Mouse (Mus musculus): Measurements from ENCODE around the gene Zfp488.

Zfp488 gene

GRCm38 (mm10) chr14:33946125-33946524 is 32.4 kb downstream of the Zfp488 start:
- DNase-seq (ENCODE audit: extremely low spot score, low spot score), result no peak

- no peak for DNase-seq (ENCODE audit: extremely low spot score, low spot score)
Observed at GRCm38 (mm10) chr14:33942222-33942621, 36.3 kb downstream of the Zfp488 start.

GRCm38 (mm10) chr14:33940739-33941138 is 37.8 kb downstream of the Zfp488 start, which contains the start of gene Gdf2:
Gdf2 (plus strand) TSS chr14:33941039.
- no peak for DNase-seq (ENCODE audit: extremely low spot score, low spot score)

- peak; percentile 82 for DNase-seq (ENCODE audit: extremely low spot score, low spot score)
Observed at GRCm38 (mm10) chr14:33939117-33939516, 39.4 kb downstream of the Zfp488 start.

GRCm38 (mm10) chr14:33933778-33934317 is 44.7 kb downstream of the Zfp488 start:
- DNase-seq (ENCODE audit: extremely low spot score, low spot score), result peak; percentile 69

DNA sequence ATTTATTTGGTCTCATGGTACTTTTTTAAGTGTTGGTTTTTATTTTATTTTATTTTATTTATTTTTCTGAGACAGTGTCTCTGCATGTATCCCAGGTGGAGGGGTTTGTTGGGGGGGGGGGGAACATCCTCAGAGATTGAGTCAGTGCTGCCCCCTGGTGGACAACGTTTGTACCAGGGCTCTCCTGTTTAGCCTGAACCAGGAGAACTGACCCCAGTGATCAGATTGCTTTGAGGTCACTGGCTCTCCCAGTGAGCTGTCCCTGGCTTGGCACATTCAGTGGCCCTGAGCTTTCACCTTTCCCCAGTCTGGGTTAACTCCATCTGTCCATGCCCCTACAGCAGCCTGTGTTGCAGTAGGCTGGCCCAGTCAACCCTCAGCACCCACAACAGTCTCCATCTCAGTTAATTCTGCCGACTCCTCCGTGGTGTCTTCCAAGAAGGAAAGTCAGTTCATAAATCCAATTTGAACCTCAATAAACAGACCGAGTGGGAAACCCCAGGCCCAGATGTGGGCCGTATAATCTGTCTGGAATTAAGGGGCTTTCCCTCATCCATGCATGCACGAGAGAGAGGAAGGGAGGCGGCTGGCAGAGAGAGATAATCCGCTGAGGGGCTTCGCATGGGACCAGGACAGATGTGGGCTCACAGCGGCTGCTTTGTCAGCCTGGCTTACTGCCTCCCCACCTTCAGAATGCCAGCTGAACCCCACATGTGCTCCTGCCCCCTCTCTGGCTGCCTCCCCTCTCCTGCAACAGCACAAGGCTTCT is 45.4 kb downstream of the Zfp488 start:
- DNase-seq (ENCODE audit: extremely low spot score, low spot score), result peak; percentile 63

- peak; percentile 24 for DNase-seq (ENCODE audit: extremely low spot score, low spot score)
Observed at GRCm38 (mm10) chr14:33931853-33932252, 46.7 kb downstream of the Zfp488 start.

GRCm38 (mm10) chr14:33923168-33924070 is 55.1 kb downstream of the Zfp488 start, which contains the start of gene Gdf10:
Gdf10 (plus strand) TSS chr14:33923587.
- DNase-seq (ENCODE audit: extremely low spot score, low spot score), result peak; percentile 66

GRCm38 (mm10) chr14:33922771-33923167 is 55.8 kb downstream of the Zfp488 start:
- DNase-seq (ENCODE audit: extremely low spot score, low spot score), result no peak

DNA sequence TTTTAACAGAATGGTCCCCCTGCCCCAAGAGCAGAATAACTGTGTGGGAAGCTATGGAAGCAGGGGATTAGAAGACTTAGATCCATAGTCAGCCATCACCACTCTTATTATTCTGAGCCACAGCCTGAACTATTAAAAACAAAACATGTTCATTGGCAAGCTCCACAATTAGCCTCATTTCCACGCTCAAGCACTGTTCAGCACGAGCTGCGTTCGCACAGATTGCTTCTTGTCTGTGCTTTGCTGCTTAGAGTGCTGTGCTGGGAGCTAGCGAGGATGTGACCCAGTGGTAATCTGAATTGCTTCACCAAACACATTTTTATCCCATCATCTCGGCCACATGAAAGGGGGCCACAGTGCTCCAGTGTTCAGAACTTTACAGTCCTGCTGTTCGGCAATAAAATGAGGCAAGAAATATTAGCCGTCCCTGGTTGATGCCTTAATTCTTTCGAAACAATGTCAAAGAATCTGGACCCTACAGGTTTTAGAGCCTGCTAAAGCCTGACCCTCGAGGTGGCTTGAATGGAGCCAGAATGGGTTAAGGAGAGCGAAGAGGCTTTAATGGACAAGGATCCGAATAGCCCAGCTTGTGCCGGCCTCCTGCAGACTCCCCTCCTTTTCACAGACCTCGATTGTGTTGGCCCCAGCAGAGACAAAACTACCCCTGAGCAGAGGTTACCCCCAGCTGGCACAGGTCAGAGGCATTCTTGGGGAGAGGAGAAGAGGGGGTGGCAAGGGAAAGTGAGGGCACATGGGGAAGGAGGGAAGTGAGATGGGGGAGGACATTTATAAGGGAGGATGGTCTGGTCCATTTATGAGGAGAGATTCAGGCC is 57.6 kb downstream of the Zfp488 start:
- DNase-seq (ENCODE audit: extremely low spot score, low spot score), result peak; percentile 48

Measured in neural tube, embryonic 10.5 days (tissue).